Mouse (Mus musculus) liver, adult 2 months (tissue): Measurements from ENCODE around the gene Timp2.

Source experiments
- CTCF ChIP-seq: fragments of 200-500 bp; IDR thresholded peaks from 2 replicates; pipeline ENCODE4 v1.5.1; 2011; ENCODE audit warnings: low read depth, low read length, control low read depth
- POLR2A ChIP-seq: fragments of 200-500 bp; IDR thresholded peaks from 2 replicates; pipeline ENCODE4 v1.6.1; 2011; ENCODE audit warnings: low read length, control low read depth; ENCODE audit not compliant: insufficient read depth; ENCODE audit errors: extremely low read depth

GRCm38 (mm10) chr11:118379251-118380009 is 23.9 kb upstream of the Timp2 start:
- TF ChIP-seq POLR2A (no peak), CTCF (peak; percentile 92)
